Mouse (Mus musculus) spleen, embryonic (tissue): ENCODE data around the gene Myh3.

ENCODE experiments used
- CTCF ChIA-PET: fragments of 350-600 bp; sonication (Branson Sonifier 250); formaldehyde crosslinking; loops from one replicate; lab custom pipeline; 2022; lab: Charles Lee

Myh3 gene

DNA sequence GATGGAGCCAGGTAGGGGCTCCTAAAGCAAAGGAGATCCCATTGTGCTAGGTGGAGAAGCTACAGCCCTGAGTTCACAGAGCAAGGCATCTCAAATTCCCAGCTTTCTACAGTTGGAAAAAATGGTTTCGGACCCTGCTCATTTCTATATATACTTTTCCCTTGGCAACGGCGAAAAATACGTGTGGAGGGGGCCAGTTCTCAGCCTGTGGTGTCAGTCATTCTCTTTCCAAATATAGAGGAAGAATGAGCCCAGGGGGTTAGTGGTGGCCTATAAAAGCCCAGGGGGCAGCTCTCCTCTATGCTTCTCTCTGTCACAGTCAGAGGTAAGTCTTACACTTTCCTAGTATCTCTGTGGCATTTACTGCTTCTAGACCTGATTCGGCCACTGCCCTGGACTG, at the start of gene Myh3:
TSS of gene Myh3 (plus strand) at position 301 of the 400 bp plus-strand sequence.
- CTCF ChIA-PET: no interaction called here

- CTCF ChIA-PET: no interaction called here
These were observed 47.0 kb upstream of the Myh3 start for GRCm38 (mm10) chr11:67030904-67031602.

- CTCF ChIA-PET: no interaction called here
These were observed 46.5 kb upstream of the Myh3 start for GRCm38 (mm10) chr11:67031603-67031915.

GRCm38 (mm10) chr11:67034775-67035485, 43.2 kb upstream of the Myh3 start:
- CTCF ChIA-PET: interaction anchor here (1.2 kb wide), 1 partner anchor 51 kb away, joined by 3 read pairs; no protein-coding TSS in a partner anchor

- CTCF ChIA-PET: interaction anchor here (0.6 kb wide), 1 partner anchor 13 kb away, joined by 3 read pairs; no protein-coding TSS in a partner anchor
These were observed 41.9 kb upstream of the Myh3 start for GRCm38 (mm10) chr11:67036229-67036628.

- CTCF ChIA-PET: no interaction called here
These were observed 41.2 kb upstream of the Myh3 start for GRCm38 (mm10) chr11:67036892-67037291.

DNA sequence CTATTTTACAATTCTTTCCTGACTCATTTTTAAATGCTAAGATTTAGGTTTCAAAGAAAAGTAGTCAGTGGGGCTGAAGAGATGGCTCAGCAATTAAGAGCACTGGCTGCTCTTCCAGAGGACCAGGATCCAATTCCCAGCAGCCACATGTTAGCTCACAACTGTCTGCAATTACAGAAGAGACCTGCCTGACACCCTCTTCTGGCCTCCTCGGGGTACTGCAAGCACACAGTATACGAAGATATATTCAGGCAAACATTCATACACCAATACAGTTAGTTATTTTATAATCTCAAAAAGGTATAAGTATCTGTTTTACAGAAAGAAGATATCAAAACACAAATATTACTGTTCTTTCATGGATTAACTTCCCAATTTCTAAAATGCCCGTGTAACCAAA, 38.3 kb upstream of the Myh3 start:
- CTCF ChIA-PET: no interaction called here

DNA sequence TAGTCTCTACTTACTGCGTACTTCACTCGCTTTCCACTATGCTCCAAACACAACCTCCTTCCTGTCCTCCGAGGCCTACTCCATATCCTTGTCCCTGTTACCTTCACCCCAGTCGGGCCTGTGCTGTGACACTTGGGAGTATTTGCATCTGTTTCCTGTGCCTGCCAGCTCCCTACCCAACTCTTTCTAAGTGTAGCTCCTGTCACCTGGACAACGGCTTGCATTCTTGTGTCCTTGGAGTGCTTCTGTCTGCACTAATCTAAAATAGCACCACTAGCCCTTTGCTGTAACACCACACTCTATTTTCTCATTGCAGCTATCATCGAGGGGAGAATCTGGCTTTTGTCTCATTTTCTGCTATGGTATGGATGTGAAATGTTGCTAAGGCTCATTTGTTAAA, 37.6 kb upstream of the Myh3 start:
- CTCF ChIA-PET: no interaction called here

- CTCF ChIA-PET: no interaction called here
These were observed 35.1 kb upstream of the Myh3 start for GRCm38 (mm10) chr11:67043007-67043406.

GRCm38 (mm10) chr11:67044959-67045358, 33.1 kb upstream of the Myh3 start:
- CTCF ChIA-PET: no interaction called here

- CTCF ChIA-PET: no interaction called here
These were observed 30.9 kb upstream of the Myh3 start for GRCm38 (mm10) chr11:67047199-67047598.

DNA sequence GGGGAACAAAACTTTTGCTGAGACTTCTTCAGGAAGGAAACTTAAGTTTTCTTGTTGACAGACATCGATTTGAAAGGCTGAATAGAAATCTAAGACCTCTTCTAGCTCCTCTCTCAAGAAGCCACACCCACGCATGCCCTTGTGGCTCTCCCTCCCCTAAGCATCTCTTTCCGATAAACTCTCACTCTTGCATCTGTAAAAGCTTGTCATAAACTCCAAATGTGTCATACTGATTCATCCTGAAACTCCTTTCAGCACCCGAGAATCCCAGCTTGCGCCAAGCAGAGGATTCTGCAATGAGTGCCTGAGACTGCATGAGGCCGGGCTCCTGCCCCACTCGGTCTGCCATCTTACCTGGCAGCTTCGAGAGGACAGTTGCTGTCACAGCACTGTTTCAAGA, 29.6 kb upstream of the Myh3 start:
- CTCF ChIA-PET: no interaction called here

DNA sequence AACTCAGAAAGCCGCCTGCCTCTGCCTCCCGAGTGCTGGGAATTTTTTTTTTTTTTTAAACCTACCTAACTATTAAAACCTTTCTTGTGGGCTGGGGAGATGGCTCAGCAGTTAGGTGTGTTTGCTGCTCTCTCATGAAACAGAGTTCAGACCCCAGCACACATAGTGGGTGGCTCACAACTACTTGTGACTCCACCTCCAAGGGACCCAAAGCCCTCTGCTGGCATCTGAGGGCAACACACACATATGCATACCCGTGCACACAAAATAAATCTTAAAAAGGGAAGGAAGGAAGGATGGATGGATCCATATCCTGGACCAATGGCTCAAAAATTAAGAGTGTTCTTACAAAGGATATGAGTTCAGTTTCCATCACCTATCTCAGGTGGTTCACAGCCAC, 28.8 kb upstream of the Myh3 start:
- CTCF ChIA-PET: no interaction called here

DNA sequence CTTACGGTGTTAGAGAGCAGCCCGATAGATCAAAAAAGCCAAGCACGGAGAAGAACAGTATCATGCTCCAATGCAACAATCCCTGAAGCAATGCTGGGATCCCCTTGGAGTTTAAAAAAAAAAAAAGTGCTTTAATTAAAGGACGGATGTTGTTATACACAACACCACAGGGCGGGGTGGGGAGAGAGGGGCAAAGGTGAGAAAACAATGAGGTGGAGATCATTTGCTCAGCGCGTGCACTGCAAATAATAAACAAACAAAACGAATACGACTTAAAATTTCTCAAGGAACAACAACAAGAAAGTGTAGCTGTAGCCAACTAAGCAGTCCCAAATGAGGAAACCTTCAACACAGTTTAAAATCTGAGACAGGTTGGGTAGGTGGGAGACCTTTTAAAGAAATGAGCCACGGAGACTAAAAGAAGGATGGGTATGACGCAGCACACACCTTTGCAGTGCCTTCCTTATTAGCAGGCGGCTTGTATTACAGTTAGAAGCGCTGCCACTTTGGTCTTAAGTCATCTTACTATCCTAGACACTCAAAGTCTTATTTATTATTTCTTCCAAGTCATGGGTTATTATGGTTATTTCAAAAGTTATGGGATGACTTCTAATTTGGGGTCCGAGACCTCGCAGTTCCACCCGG, 26.3 kb upstream of the Myh3 start:
- CTCF ChIA-PET: interaction anchor here (1.0 kb wide), 1 partner anchor 28 kb away, joined by 3 read pairs; no protein-coding TSS in a partner anchor

- CTCF ChIA-PET: interaction anchor here (1.0 kb wide), 1 partner anchor 28 kb away, joined by 3 read pairs; no protein-coding TSS in a partner anchor
These were observed 25.7 kb upstream of the Myh3 start, which contains the start of the genes Adprm and Sco1 for GRCm38 (mm10) chr11:67052321-67052952. Gene Adprm (minus strand): TSS chr11:67052594. Gene Sco1 (plus strand): TSS chr11:67052670.

GRCm38 (mm10) chr11:67054754-67055365, 23.2 kb upstream of the Myh3 start:
- CTCF ChIA-PET: interaction anchor here (0.7 kb wide), 1 partner anchor 57 kb away, joined by 3 read pairs; no protein-coding TSS in a partner anchor

- CTCF ChIA-PET: no interaction called here
These were observed 16.8 kb upstream of the Myh3 start for GRCm38 (mm10) chr11:67061311-67061710.

GRCm38 (mm10) chr11:67062726-67063125, 15.4 kb upstream of the Myh3 start:
- CTCF ChIA-PET: no interaction called here

DNA sequence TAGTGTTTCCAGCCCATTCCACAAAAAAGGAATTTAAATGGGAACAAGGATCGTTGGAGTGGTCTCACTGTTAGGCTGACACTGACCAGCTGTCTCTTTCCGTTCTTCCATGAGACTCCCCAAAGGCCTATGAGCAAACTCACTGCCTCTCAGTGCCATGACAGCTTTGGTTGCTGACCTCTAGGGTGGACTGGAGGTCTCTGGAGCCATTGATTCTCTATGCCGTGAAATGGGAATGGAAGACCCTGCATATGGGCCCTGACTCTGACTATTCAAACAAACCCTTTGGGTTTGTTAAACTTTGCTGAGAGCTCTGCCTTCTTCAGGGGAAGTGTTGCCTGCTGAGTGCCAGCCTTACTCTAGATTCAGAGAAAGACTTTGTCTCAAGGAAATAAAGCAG, 10.4 kb upstream of the Myh3 start:
- CTCF ChIA-PET: no interaction called here

DNA sequence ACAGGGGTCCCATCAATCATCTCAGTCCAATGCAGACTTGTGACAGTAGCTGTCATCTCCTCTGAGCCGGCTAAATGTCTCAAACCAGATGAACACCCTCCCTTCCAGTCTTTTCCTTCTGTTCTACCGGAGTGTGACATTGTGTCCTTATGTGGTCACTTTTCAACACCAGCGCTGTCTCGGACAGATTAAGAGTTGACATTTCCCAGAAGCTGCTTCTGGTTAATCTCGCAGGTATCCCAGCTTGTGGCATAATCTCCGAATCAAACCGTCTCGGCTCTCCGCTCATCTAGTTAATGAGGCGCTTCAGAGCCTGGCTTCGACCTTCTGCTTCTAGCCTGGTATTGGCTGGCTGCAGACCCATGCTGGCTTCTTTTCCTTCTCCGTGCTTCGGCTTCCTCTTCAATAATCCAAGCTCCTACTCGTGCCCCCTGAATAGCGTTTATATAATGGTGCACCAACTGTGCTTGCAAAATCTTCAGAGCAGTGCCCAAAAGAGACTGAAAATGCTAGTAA, 5.4 kb upstream of the Myh3 start:
- CTCF ChIA-PET: no interaction called here

DNA sequence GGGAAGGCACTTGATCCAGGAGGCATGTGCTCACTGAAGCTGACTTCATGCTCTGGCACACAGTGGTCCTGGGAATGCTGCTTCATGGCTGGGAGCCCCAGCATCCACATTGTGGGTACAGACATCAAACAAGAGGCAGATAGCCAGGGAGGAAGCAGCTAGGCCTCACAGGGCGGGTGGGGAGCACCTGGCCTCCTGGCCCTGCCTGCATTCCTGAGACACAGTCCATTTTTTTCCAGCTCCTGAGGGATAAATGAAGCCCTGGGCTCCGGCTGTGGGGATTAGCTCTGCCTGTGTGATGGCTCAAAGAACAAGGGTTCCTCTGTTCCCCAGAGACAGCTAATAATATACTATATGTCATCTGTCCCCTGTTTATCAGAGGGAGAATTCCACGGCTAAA, 3.1 kb upstream of the Myh3 start:
- CTCF ChIA-PET: no interaction called here
